Mouse (Mus musculus) right cerebral cortex, postnatal 10 days (tissue): ENCODE results near the gene Ktn1.

Experiments
- DNase-seq, 2 experiments: peaks; one replicate each; pipeline ENCODE4 v3.0.0; 2021; ENCODE audit warnings: low spot score in 2 of 2

The Ktn1 gene

DNA sequence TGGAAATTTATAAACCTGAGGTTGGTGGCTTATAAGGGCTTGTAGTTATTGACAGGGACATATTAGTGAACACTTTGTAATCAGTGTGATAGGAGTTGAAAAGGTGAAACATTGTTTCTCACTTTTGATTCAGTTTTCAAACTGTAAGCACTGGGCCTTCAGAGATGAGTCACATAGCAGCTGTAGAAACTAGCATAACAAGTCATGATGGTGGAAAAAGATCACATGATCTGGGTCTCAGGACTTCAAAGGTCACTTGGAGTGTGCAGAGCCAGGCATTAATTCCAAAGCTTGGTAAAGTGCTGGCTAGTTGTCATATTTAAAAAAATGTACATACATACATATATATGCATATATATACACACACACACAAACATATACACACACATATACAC, 16.2 kb downstream of the Ktn1 start:
- no peak for DNase-seq

DNA sequence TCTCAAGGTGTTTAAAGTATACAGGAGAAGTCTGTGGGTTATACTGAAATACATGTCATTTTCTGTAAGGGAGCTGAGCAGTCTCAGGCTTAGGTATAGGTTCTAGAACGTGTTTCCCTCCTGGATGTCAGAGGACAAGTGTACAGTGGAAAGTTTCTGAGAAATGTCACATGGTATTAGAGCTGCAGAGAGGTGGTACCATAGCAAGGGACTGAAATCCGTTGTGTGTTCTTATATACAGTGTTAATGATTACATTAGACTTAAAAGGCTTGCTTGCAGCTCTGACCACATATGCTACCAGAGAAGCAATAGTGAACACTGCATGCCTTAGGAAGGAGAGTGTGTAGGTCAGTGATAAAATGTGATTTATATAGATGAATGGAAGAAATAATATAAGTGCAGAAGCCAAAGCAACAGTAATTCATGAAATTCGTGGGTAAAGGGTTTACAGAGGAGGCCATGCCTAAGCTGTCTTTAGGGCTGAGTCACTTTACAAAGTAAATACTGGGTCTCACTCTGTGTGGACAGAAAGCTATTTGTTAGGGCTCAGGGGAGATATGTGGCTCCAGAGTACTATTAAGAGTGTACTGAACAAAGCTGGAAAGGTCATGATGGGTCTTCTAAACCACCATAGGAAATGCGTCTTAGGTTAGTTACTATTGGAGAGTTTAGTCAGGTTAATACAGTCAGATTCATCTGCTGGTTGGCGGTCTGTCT, 17.0 kb downstream of the Ktn1 start:
- no peak for DNase-seq

DNA sequence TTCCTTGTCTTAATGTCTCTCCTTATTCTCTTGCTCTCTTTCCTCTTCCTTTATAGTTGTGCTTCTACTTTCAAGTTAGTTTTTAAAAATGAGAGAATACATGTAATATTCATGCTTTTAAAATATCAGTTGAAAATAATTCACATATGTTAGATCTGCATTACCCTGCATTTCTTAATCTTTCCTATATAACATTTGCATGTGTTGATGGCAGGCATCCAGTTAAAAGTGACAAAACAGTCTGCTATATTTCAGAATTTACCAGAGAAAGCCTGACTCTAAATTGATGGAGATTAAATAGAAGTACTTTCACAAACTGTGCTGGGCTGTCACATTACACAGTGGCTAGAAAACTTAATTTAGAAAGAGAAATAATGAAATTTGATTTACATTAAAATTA, 19.8 kb downstream of the Ktn1 start:
- DNase-seq = no peak

- no peak for DNase-seq
These were observed 34.6 kb downstream of the Ktn1 start for GRCm38 (mm10) chr14:47682886-47683285.

- no peak for DNase-seq
These were observed 36.3 kb downstream of the Ktn1 start for GRCm38 (mm10) chr14:47684579-47684978.

GRCm38 (mm10) chr14:47699126-47699525, 50.9 kb downstream of the Ktn1 start:
- no peak for DNase-seq

DNA sequence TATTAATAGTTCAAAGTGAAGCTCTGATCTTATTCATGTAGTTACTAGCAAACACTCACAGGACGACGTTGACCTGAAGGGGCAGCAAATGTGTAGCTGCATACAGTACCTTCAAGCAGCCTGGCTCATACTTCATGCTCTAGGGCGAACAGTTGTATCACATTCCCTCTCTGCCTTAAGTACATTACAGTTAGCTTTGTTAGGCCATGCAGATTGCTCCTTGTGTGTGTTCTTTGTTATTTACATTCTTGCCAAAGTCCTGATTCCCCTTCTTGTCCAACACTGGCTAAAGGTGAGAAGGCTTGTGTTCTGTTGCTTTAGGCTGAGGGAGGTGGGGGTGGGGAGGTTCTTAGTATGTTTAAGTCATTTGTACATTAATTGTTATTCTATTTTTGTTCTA, 61.3 kb downstream of the Ktn1 start:
- DNase-seq = no peak

DNA sequence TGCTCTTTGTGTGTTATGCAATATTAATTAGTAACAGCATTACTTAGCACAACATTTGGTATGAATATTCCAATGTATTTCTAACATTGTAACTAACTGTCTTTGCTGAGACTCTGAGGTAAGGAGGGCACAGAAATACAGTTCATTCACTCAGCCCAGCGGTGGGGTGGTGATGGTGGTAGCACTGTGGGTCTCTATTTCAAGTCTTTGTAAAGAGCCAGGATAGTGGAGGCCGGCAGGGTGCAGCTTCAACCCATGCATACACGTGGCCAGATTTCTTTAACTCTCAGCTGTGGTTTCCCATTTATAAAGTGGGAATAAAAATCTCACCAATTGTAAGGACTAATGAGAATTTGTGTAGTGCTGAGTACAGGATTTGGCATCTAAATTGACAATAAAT, 67.5 kb downstream of the Ktn1 start:
- DNase-seq = no peak

DNA sequence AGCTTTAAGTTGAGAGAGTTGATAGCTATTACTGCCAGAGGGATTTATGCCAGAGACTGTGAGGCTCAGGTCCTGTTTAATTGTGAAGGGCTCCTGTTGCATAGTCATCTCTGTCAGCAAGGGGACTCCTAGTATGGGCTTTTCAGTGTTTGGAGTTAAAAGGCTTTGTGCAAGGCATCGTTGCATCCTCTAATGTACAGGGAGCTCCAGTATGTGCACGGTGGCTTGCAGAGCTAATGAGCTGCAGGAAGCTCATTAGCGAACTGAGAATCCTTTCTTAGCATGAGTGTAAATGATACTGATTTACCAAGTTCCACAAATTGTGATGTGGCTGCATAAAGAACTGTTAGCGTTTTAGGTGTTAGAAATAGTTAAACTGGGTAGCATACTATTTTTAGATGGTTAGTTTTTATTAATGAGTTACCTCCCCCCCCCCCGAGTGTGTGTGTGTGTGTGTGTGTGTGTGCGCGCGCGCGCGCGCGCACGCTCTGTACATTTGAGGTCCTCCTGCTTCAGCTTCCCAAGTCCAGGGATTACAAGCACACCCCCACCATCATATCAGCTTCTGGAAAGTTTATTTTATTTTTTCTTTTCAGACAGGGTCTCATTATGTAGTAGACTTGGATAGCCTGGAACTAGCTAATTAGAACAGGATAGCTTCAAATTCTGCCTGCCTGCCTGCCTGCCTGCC, 69.8 kb downstream of the Ktn1 start:
- DNase-seq = no peak

DNA sequence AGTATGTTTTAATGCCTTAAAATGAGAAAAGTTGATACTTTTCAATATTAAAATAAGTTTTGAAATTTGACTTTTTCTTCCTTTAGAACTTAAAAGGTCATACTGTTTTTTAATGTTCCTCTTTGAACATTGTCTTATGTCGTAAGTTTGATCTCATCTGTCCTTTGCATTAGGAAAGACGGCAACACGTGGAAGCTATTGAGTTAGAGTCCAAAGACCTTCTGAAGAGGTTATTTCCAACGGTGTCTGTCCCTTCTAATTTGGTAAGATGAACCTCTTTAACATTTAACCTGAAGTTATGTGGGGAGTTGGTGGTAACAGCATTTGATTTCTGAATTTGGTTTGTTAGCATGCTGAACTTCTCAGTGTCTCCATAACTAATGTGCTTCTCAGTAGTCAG, 71.8 kb downstream of the Ktn1 start:
- DNase-seq = no peak

GRCm38 (mm10) chr14:47723035-47723434, 74.8 kb downstream of the Ktn1 start:
- no peak for DNase-seq

- DNase-seq = no peak
These were observed 80.3 kb downstream of the Ktn1 start for GRCm38 (mm10) chr14:47728594-47728993.

GRCm38 (mm10) chr14:47735354-47735753, 87.1 kb downstream of the Ktn1 start:
- DNase-seq = no peak

- no peak for DNase-seq
These were observed 88.2 kb downstream of the Ktn1 start for GRCm38 (mm10) chr14:47736471-47736870.

DNA sequence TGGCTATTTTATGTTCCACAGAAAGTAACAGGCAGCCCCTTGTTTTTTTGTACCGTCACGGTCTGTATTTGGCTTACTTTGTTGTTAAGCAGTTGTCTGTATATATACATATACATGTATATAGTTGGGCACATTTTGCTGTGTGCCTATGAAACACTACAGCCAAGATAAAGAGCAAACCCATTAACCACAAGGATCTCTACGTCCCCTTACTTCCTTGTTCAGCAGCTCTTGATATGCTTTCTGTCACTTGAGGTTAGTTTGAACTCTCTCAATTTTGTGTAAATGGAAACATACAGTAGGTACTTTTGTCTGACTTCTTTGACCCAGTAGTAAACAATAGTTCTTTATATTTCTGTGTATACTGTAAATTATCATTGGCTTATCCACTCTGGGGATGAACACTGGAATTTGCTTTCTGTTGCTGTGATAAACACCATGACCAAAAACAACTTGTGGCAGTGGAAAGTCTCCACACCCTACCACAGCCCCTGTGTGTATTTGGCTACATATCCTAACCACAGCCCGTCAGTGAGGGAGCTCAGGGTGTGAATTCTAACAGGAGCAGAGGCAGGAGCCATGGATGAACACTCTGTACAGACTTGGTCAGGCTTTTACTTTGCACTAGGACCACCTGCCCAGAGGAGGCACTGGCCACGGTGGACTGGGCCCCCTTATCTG, 92.2 kb downstream of the Ktn1 start:
- no peak for DNase-seq

GRCm38 (mm10) chr14:47741046-47741445, 92.8 kb downstream of the Ktn1 start:
- no peak for DNase-seq

DNA sequence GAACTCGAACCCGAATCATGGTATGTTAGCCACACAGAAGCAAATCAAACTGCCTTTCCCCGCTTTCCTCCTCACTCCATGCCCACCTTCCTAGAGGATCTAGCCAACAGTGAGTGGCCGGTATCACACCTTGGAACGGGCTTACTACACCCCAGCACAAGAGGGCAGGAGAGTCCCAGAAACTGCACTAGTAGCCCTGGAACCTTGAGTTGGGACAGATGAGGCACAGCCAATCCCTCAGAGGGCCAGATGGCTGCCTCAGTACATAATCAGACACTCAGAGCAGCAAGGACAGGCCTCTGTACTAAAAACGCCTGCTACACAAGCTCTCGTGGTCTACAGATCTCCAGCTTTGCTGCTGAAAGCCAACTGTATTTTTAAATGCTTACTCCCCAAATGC, 94.4 kb downstream of the Ktn1 start:
- no peak for DNase-seq

GRCm38 (mm10) chr14:47745086-47745485, 96.8 kb downstream of the Ktn1 start:
- no peak for DNase-seq

DNA sequence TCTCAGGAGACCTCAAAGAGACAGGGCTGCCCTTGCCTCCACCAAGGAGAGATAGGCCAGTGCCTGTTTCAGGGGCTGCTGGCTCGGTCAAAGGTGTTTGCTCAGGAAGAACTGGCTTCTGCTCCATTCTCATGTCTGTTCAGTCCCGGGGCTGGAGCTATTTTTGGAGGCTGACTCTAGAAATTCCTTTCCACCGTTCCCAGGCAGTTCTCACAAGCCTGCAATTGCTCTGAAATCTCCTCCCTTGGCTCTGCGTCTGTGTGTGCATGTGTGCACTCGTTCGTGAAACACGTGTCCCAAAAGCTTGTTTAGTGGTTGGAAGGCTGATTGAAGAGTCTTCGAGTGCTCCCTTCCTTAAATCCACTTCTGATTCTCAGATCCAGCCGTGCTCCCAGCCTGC, 99.3 kb downstream of the Ktn1 start:
- DNase-seq = peak; percentile 37 to 50

DNA sequence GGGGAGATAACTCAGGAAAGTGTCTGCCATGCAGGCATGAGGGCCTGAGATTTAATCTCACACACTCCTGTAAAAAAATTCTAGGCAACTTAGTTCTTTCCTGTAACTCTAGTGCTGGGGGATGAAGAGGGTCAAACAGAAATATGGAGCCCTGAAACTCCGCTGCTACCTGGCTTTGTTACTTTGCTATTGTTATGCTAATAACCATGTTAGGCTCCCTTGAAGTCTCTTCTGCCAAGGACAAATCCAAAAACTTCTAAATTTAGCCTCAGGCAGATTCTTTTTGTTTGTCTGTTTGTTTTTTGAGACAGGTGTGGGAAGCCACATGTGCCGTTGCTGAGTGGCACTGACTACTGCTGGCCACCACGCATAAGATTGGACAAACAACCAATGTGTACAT, 100.5 kb downstream of the Ktn1 start:
- DNase-seq = no peak

GRCm38 (mm10) chr14:47751422-47752205, 103.4 kb downstream of the Ktn1 start:
- DNase-seq = peak; percentile 80 to 82

- DNase-seq = no peak
These were observed 105.3 kb downstream of the Ktn1 start for GRCm38 (mm10) chr14:47753561-47753960.
